Mouse (Mus musculus) layer of hippocampus, adult 18-20 months (tissue): ENCODE measurements around the gene Kif26b. TPM values are rescaled to one million over a fixed set of nuclear protein-coding genes. Genes with fewer than 3 reads are reported as not detected.
A peak's percentile ranks its signal among the peaks of the same experiment; 100 is the strongest.

Source experiments
- DNase-seq, 2 experiments: peaks; one replicate each; pipeline ENCODE4 v3.0.0; 2022; ENCODE audit warnings: low spot score in 2 of 2
- total RNA-seq, 2 experiments: library from RNA; stranded (reverse); gene quantifications; 2 replicates each; pipeline ENCODE4 v1.2.3; 2021

Kif26b gene
- total RNA-seq, 2 experiments from 2014 or later, result 18.9 to 20.7 TPM

DNA sequence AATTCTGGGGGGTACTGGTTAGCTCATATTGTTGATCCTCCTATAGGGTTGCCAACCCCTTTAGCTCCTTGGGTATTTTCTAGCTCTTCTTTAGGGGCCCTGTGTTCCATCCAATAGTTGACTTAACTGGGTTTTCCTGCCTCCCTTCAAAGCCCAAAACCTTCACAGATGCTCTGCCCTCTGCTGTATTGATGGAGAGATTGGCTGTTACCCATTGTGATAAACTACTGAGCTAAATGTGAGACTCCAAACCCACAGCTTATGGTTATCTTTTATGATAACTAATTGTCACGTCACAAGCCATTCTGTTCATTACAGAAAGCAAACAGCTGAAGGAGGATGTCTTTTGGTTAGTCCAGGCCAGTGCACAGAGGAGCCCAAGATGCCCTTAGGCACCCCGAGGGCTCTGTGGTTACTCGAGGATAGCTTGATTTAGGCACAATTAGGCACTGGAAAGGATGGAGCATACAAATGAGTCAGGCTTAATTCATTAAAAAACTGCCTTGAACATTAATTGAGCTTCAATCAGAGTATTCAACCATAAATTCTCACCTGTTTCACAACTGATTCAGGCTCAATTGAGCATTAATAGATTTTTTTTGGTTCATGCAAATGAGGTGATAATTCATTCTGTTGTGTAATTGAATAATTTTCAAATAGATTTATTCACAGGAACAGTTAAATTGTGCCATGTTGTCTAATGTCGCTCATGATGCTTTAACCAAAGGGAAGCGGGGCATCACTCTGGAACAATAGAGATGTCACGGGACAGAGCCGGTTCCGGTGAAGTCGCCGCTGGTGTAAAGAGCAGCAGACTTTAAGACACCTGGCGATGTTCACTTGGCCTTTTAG, 364.5 kb downstream of the Kif26b start:
- DNase-seq, result no peak

DNA sequence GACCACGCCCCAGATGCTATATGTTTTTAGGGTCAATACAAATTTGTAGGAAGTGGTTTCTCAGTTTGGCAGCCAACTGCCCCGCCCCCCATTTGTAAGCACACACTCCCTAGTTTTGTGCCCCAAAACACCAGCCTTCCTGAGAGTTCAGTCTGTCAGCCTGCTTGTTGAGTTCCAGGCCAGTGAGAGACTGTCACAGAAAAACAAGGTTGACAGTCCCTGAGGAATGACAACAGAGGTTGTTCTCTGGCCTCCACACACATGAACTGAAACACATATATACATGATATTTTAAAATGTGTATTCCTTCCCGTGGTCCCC, 365.1 kb downstream of the Kif26b start:
- DNase-seq, result no peak

DNA sequence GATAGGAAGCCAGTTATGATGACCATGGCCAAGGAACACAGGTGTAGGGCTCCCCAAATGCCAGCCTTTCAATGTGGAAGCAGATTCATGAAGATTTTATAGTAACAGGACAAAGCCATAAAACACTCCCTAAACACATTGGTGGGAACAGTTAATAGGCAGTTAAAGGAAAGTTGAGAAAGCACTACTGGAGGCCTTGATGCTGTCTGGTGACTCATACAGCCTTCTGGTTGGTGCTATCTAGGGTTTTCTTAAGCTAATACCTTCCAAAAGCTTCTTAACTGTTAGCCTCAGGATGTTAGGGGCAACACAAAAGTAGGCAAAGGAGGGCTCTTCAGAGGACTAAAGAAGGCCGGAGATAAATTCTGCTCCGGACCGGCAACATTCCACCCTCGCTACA, 366.7 kb downstream of the Kif26b start:
- no peak for DNase-seq

DNA sequence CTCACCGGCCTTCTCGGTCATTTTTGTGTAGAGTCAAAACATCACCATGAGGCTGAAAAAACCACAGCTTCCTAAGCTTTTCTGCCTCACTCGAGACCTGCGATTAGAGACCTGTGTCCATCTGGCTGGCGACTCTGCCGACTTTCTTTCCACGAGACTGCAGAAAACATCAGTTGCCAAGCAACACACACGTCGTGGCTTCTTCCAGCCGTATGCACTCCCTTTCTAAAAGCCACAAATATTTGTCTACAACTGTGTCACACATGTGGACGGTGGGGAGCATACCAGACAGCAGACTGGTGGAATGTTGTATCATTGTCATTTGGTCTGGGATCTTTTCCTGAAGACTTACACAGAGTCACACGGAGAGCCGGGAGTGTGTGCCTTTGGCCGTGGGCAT, 382.0 kb downstream of the Kif26b start:
- DNase-seq, result no peak

- no peak for DNase-seq
Observed at GRCm38 (mm10) chr1:178912936-178913716, 384.2 kb downstream of the Kif26b start.

- DNase-seq, result no peak
Observed at GRCm38 (mm10) chr1:178915056-178915455, 386.1 kb downstream of the Kif26b start.

- DNase-seq, result no peak
Observed at GRCm38 (mm10) chr1:178917194-178917902, 388.4 kb downstream of the Kif26b start.

- no peak for DNase-seq
Observed at GRCm38 (mm10) chr1:178924492-178925183, 395.7 kb downstream of the Kif26b start.

- DNase-seq, result no peak
Observed at GRCm38 (mm10) chr1:178929531-178929930, 400.6 kb downstream of the Kif26b start.

GRCm38 (mm10) chr1:178933953-178934637, 405.2 kb downstream of the Kif26b start:
- no peak for DNase-seq

DNA sequence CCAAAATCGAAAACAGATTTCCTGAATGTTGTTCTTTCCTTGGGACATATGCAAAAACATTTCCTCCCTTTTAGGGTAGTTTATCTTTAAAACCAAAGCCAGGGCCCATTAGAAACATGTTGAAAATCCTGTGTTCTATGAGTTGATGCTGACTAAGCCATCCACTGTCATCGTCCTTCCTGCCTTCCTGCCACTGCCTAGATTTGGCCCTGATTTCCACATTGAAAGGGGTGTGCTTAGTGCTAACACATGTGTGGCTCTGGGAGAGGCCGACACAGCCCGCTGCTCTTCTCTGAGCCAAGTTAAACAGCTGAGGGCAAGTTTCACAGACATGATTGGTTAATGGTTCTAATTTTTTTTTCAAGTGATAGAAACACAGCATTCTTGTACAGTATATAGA, 407.5 kb downstream of the Kif26b start:
- DNase-seq, result no peak

GRCm38 (mm10) chr1:178936976-178937375, 408.1 kb downstream of the Kif26b start:
- DNase-seq, result no peak

DNA sequence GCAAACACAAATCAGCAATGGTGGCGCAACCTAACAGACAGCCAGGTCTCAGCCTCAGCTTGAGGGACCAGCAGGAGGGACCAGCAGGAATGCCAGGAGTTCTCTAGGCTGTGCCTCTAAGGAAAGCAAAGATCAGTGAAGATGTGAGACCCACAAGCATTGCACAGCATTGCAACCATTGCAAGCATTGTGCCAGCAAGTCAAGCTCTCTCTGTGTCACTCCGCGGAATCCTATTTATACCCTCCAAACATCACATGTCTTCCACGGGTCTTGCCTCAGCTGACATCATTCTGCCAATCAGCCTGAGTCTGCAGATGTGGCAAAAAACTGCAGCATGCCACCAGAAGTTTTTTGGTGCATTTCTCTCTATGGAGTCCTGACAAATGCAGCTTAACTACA, 411.4 kb downstream of the Kif26b start:
- DNase-seq, result no peak

- no peak for DNase-seq
Observed at GRCm38 (mm10) chr1:178942251-178942963, 413.5 kb downstream of the Kif26b start.

DNA sequence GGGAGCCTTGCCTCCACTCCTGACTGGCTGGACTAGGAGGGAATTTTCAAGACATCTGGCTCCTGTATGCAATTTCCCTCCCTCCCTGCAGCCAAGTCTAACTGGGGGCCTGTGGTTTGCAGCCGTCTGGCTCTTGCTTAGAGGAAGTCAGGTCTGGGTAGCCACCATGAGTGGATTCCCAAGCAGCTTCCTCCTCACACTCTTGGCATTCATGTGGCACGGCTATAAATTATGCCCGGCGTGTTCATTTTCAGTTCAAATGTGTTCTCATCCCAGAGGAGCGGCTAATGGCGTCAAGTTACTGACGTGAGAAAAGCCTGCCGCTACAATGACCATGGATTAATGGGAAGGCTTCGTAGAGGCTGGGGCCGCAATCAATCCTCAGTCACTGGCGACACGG, 424.0 kb downstream of the Kif26b start:
- DNase-seq, result no peak

GRCm38 (mm10) chr1:178958641-178959040, 429.7 kb downstream of the Kif26b start:
- DNase-seq, result no peak

- DNase-seq, result peak; percentile 37 to 87
Observed at GRCm38 (mm10) chr1:178960015-178960559, 431.2 kb downstream of the Kif26b start.

DNA sequence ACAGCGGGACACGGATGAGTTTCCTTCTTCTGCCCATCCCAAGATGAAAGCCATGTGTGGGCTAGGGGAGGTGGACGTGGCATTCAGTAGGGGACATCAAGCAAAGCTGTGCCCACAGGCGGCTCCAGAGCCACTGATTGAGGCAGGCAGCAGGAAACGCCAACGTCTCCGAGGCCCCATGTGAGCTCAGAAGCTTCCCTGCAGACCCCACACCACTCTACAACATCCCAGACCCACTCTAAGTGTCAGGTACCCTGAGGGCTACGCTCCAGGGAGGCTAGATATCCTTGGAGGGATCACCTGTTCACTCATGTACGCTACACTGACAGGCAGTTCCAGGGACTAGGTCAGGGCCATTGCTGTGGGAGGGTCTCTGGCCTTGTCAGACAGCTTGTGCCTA, 432.7 kb downstream of the Kif26b start:
- no peak for DNase-seq

- no peak for DNase-seq
Observed at GRCm38 (mm10) chr1:178972055-178972454, 443.1 kb downstream of the Kif26b start.
